Mouse (Mus musculus) heart, adult 2 months (tissue): ENCODE data around the gene Mrpl11.

Experiments
- CTCF ChIP-seq: fragments of 200-600 bp; IDR thresholded peaks from 2 replicates; pipeline ENCODE4 v1.8.1; 2022; ENCODE audit warnings: antibody characterized with exemption, mild to moderate bottlenecking, moderate library complexity
- EP300 ChIP-seq: fragments of 200-500 bp; IDR thresholded peaks from 2 replicates; pipeline ENCODE4 v1.6.1; 2011; ENCODE audit warnings: low read depth, low read length, control low read depth; ENCODE audit not compliant: insufficient read depth
- POLR2A ChIP-seq: fragments of 200-500 bp; IDR thresholded peaks from 2 replicates; pipeline ENCODE4 v1.6.1; 2011; ENCODE audit warnings: mild to moderate bottlenecking, low read depth, low read length, control low read depth; ENCODE audit not compliant: insufficient read depth

DNA sequence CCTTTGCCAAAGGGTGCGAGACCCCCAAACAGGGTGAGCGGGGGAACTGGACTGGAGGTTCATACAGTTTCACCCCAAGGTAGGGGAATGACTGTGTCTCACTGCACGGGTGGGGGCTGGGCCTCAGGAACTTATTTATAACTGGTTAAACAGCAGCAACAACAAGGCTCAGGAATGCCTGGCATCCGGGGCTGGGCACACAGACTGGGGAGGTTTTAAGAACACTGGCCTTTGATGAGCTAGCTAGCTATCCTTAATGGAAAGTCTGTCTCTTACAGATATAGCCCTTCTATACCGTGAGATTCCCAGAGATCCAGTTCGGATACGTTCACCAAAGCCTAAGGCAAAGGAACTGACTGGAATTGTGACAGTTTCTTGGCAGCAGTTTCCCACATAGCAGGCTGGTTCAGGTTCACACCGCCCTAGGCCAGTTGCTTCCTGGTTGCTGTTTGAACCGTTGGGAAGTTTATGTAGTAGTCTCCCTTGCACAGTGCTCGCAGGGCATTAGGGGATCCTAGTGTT lies 54.3 kb downstream of the Mrpl11 start:
- no peak for TF ChIP-seq CTCF
- peak; percentile 64 for TF ChIP-seq POLR2A
- TF ChIP-seq EP300: no peak
